Mouse (Mus musculus) embryonic stem cell, embryonic (primary cell): ENCODE data around the gene Gcm1.

Experiments
- CTCF ChIA-PET, 4 experiments: fragments of 300-600 bp in 2 of 4; fragments of 350-600 bp in 2 of 4; sonication (Branson Sonifier 250); formaldehyde crosslinking; loops; one replicate each; lab custom pipeline; 2022; ENCODE audit warnings: inconsistent platforms in 2 of 4; lab: Charles Lee
- POLR2A ChIA-PET, 4 experiments: fragments of 300-600 bp in 2 of 4; fragments of 350-600 bp in 2 of 4; sonication (Branson Sonifier 250); formaldehyde crosslinking; loops; one replicate each; lab custom pipeline; 2022; ENCODE audit warnings: antibody characterized with exemption in 4 of 4, inconsistent platforms in 1 of 4; lab: Charles Lee

The Gcm1 gene

DNA sequence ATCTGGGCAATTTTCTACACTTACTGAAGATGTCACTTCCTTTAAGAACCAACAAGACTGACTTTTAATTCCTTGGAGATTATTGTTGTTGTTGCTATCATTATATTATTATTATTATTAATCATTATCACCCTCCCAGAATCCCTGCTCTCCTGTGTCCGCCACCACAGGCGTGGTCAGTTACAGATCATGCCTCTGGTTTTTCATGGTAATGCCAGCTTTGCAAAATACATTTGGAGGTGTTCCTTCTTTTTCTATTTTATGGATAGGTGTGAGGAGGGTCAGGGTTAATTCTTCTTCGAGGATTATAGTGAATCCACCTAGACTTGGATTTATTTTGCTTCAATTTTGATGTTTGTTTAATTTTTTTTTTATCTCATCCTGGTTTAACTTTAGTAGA lies 23.5 kb downstream of the Gcm1 start:
- ChIA-PET CTCF (no interaction called here), POLR2A (interaction anchor here in 1 of 4 experiments (0.8 to 0.9 kb wide), 2 partner anchors 9 to 14 kb away, joined by 3 read pairs; no protein-coding TSS in a partner anchor)

DNA sequence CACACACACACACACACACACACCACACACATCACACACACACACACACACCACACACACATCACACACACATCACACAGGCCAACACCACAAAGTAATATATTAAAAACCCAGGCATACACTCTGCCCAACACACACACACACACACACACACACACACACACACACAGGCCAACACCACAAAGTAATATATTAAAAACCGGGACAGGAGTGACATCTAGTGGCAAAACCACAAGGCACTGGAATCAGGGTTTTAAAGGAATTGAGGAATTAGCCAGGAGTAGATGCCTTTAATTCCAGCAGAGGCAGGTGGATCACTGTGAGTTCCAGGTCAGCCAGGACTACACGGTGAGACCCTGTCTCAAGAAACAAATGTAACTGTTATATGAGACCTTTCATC lies 26.5 kb downstream of the Gcm1 start:
- POLR2A ChIA-PET = no interaction called here
- CTCF ChIA-PET = no interaction called here

DNA sequence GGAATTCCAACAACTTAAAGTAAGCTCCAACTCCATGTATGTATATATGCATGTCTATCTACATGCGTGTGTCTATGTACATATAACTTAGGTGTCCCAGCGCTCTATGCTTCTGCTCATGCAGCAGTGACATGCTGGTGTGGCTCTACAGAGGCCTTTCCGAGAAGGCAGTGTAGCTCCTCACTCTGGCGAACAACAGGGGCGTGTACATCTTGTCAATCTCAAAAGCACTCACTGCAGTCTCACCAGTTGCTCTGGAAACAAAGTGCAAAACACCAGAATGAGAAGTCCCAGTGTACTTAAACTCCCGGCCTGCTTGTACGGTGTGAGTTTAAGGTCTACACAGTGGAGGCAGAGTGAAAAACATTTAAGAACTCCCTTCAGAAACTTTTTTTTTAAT lies 30.1 kb downstream of the Gcm1 start:
- ChIA-PET CTCF (interaction anchor here in 2 of 4 experiments (0.8 to 1.3 kb wide), 2 partner anchors 31 to 280 kb away, joined by 3 to 4 read pairs; no protein-coding TSS in a partner anchor), POLR2A (interaction anchor here in 1 of 4 experiments (0.7 kb wide), 1 partner anchor 43 kb away, joined by 3 read pairs; no protein-coding TSS in a partner anchor)

DNA sequence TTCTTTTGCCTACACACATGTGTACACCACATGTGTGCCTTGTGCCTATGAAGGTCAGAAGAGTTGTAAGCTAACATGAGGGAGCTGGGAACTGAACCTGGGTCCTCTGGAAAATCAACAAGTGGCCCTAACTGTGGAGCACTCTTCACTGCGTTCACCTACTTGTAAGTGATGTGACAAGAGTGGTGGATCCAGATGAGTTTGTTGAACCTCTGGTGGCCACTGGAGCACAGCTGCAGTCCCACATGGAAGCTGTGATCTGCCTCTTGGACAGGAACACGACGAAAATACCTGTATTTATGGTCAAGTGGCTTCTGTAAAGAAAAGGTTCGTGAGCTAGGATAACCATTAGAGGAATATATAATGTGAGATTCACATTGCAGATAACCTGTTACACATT lies 32.6 kb downstream of the Gcm1 start:
- CTCF ChIA-PET = interaction anchor here in 1 of 4 experiments (0.5 kb wide), 1 partner anchor 30 kb away, joined by 7 read pairs; no protein-coding TSS in a partner anchor
- POLR2A ChIA-PET = interaction anchor here in 1 of 4 experiments (0.6 kb wide), 1 partner anchor 14 kb away, joined by 4 read pairs; no protein-coding TSS in a partner anchor

DNA sequence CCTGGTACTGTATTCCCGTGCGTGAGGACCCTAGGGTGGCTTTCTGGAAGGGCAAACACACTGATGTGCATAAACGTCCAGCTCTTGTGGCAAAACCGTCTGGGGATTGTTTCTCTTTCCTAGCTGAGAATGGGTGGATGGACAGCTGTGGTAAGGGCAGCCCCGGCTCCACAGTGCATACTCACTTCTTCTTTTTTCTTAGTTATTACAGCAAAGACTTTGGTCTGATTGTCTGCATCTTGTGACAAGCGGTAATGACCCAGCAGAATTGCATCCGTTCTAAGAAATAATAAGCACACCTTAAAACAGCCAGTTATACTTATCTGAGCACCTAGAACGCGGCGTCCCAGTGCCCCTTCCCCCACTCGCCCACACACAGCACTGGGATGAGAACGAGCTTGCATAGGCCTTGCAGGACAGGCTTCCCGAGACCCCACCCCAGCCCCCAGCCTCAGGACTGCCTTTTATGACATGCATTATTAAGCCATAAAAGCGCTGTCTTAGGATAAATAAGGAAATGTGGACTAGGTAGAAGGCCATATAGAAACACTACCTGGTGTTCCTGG lies 34.1 kb downstream of the Gcm1 start:
- ChIA-PET CTCF (no interaction called here), POLR2A (interaction anchor here in 2 of 4 experiments (0.5 to 0.6 kb wide), 2 partner anchors 55 to 441 kb away, joined by 3 to 8 read pairs; no protein-coding TSS in a partner anchor)

DNA sequence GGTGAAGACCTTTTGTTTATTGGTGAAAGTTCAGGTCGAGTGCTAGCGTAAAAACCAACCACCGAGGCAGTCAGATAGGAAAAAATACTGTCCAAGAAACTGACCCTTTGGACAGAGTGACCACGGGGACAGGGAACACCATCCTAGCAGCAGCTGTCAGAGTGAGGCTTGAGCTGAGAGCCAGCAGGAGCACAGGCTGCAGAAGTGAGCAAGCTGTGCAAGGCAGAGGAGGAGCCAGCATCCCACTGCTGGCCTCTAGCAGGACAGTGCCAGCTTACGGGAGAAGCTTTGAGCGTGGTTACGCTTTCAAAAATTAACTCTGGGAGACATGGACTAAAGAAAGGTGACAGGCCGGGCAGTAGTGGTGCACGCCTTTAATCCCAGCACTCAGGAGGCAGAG lies 36.0 kb downstream of the Gcm1 start:
- ChIA-PET CTCF (no interaction called here), POLR2A (interaction anchor here in 1 of 4 experiments (0.6 kb wide), 1 partner anchor 633 kb away, joined by 4 read pairs; no protein-coding TSS in a partner anchor)

DNA sequence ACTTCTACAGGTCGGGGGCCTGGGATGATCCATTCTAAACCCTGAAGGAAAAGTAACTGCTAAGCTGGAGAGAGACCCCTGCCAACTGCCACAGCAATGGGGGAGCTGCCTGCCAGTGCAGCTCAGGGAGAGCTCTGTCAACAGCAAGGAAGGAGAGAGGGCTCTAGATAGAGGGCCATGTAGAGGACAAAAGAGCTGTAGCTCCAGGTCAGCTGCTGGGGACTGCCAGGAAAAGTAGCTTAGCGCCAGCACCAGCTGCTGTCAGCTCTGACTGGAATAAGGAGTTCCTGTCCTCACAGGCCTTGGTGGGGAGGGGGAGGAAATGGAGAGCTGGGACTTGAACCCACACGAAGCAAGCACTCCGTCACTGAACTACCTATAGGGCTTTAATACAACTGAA lies 36.8 kb downstream of the Gcm1 start:
- POLR2A ChIA-PET = interaction anchor here in 3 of 4 experiments (0.6 to 1.8 kb wide), 5 partner anchors 9 to 103 kb away, joined by 3 to 12 read pairs (median 4); no protein-coding TSS in a partner anchor

DNA sequence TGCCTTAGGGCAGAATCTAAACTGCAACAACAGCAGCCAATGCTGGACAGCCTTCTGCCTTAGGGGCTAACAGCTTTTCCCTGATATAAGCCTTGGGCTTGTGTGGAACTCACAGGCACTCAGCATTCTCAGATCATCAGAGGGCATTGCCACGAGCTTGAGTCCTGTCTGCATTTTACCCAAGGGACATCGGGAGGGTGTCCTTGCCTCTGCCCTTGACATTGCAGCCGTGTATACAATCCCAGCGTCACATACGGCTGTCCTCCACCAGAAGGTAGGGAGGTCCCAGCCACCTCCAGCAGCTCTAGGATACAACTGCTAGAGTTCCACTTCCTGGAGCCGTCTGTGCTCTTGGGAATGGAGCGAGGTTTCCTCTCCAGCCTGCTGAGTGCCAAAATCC lies 37.2 kb downstream of the Gcm1 start:
- POLR2A ChIA-PET = interaction anchor here in 3 of 4 experiments (0.6 to 1.8 kb wide), 5 partner anchors 8 to 103 kb away, joined by 3 to 12 read pairs (median 4); no protein-coding TSS in a partner anchor
- CTCF ChIA-PET = interaction anchor here (0.5 to 2.0 kb wide), 8 partner anchors 8 to 270 kb away, joined by 3 to 10 read pairs (median 3); partner anchors contain the start of gene Gcm1 (in 1 of the 4)

More for the DNA sequence above, 36.8 kb downstream of the Gcm1 start:
- CTCF ChIA-PET = interaction anchor here (0.5 to 2.0 kb wide), 9 partner anchors 8 to 269 kb away, joined by 3 to 10 read pairs (median 3); partner anchors contain the start of gene Gcm1 (in 1 of the 4)

DNA sequence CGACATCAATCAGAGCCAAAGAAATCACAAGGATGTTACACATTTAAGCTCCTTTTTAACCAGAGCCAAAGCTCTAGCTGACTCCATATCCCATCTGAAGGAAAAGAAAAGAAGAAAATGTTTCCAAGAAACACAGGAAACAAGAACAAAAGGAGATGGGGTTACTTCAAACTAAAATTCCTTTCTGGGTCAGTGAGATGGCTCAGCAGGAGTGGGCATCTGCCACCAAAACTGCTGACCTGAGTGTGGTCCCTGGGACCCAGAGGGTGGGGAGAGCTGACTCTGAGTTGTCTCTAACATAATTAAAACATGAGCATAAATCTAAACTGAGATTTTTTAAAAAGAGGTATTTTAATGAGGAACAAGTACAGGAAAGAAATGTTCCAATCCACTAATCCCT lies 38.2 kb downstream of the Gcm1 start:
- ChIA-PET CTCF (interaction anchor here in 3 of 4 experiments (0.6 to 2.0 kb wide), 4 partner anchors 23 to 393 kb away, joined by 3 to 5 read pairs (median 5); no protein-coding TSS in a partner anchor), POLR2A (interaction anchor here in 3 of 4 experiments (0.5 to 2.1 kb wide), 5 partner anchors 7 to 103 kb away, joined by 3 to 11 read pairs (median 4); partner anchors contain the start of genes Fbxo9 (in 1 of the 3) and Ick (in 1 of the 3))

DNA sequence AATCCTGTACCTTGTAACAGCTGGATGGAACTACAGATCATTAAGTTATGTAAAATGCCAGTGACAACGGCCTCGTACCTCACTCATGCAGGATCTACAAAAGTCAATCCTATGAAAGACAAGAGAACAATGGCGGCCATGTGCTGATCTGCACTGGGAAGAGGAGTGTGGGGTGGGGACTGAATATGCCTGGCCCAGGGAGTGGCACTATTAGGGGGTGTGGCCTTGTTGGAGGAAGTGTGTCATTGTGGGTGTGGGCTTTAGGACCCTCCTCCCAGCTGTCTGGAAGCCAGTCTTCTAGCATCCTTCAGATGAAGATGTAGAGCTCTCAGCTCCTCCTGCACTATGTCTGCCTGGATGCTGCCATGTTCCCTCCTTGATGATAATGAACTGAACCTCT lies 38.9 kb downstream of the Gcm1 start:
- ChIA-PET POLR2A (interaction anchor here in 3 of 4 experiments (0.6 to 2.1 kb wide), 5 partner anchors 17 to 125 kb away, joined by 3 to 11 read pairs (median 3); partner anchors contain the start of genes Fbxo9 (in 2 of the 3) and Ick (in 2 of the 3)), CTCF (interaction anchor here in 1 of 4 experiments (2.0 kb wide), 1 partner anchor 22 kb away, joined by 5 read pairs; no protein-coding TSS in a partner anchor)

DNA sequence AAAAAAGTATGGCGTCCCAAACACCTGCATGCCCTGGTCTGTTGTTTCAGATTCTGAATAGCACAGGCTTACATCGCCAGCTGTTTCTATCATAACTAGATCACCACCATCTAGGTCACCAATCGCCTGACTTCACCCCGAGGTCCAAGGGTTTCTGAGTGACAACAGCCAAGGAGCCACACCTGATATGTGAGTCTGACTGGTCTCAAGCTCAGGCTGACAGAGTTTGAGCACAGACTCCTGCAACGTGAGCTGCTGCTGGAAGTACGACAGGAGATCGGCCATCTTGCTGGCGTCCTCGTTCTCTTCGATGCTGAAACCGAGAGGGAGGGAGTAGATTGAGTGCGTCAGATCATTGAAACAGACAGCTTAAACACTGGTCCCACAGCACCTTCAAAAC lies 44.0 kb downstream of the Gcm1 start:
- POLR2A ChIA-PET = interaction anchor here in 3 of 4 experiments (0.5 to 2.5 kb wide), 6 partner anchors 13 to 553 kb away, joined by 3 to 7 read pairs (median 4); partner anchors contain the start of gene Fbxo9 (in 1 of the 3)

DNA sequence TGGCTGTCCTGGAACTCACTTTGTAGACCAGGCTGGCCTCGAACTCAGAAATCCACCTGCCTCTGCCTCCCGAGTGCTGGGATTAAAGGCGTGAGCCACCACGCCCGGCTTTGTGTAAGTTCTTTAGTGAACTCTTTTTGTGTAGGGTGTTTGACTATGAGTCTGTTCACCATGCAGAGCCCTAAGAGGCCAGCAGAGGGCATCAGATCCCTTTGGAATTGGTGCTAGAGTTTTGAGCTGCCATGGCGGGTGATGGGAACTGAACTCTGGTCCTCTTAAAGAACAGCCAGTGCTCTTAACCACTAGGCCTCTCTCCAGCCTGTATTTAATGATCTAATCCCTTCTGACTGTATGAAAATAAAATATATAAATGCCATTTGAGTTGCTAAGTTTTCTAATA lies 44.7 kb downstream of the Gcm1 start:
- POLR2A ChIA-PET = interaction anchor here in 3 of 4 experiments (0.5 to 2.5 kb wide), 8 partner anchors 12 to 521 kb away, joined by 3 to 17 read pairs (median 4); partner anchors contain the start of genes Fbxo9 (in 2 of the 3) and Ick (in 1 of the 3)
- CTCF ChIA-PET = interaction anchor here (0.6 to 3.9 kb wide), 12 partner anchors 8 to 90 kb away, joined by 3 to 20 read pairs (median 4); partner anchors contain the start of genes Fbxo9 (in 1 of the 4) and Ick (in 1 of the 4)

More for the DNA sequence above, 44.0 kb downstream of the Gcm1 start:
- CTCF ChIA-PET = interaction anchor here in 3 of 4 experiments (0.7 to 3.9 kb wide), 3 partner anchors 17 kb away, joined by 3 to 20 read pairs (median 6); no protein-coding TSS in a partner anchor

DNA sequence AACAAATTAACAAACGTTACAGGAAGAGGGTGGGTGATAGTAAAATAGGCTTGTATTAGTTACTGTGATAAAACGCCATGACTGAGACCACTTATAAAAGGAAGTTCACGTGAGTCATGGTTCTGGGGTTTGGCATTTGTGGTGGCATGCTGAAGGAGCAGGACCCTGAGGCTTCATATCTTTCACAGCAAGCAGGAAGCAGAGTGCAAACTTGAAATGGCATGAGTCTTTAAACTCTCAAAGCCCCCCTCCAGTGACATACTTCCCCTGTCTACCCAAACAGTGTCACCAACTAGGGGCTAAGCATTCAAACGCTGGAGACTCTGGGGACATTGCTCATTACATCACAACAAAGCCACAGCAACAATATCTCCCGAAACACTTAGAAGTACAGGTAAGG lies 49.2 kb downstream of the Gcm1 start:
- POLR2A ChIA-PET = no interaction called here

DNA sequence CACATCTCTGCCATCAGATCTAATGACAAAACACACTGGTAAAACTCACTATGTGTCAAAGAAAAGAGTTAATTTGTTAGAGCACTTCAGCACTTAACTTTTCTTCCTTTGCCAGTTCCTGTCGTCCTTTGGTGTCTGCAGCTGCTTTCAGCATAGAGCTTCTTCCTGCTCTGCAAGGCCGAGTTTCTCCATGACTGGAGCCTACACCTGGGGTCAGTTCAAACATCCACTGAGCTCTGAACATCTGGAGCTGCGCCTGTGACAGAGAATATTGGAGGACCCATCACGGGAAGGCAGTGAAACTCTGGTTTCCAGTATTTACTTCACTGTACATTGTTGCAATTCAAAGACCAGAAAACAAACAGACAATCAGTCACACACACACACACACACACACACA lies 49.7 kb downstream of the Gcm1 start:
- POLR2A ChIA-PET = no interaction called here
- CTCF ChIA-PET = no interaction called here

More for the DNA sequence above, 49.2 kb downstream of the Gcm1 start:
- CTCF ChIA-PET = no interaction called here

DNA sequence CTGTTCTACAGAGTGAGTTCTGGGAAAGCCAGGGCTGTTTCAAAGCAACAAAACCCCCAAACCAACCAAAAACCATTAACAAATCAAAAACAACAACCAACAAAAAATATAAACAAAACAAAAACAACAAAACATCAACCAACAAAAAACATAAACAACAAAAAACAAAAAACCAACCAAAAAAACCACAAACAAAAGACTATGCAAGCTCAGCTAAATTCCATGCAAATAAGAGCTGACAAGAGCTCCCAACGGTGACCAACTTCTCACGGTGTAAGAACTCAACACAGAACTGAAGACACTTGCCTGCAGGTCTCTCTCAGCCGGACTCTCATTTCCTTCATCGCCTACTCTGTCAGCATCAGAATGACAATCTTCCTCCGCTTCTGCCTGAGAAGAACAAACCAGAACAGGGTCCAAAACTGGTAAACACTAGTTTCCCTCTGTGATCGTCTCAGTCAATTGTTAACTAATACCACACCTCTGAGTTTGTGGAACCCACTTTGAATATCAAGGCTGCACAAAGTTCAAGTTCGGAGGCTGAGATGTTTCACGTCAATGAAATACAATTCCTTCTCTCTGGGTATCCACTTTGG lies 52.3 kb downstream of the Gcm1 start:
- POLR2A ChIA-PET = interaction anchor here in 2 of 4 experiments (0.7 to 1.3 kb wide), 4 partner anchors 9 to 91 kb away, joined by 3 read pairs; no protein-coding TSS in a partner anchor

DNA sequence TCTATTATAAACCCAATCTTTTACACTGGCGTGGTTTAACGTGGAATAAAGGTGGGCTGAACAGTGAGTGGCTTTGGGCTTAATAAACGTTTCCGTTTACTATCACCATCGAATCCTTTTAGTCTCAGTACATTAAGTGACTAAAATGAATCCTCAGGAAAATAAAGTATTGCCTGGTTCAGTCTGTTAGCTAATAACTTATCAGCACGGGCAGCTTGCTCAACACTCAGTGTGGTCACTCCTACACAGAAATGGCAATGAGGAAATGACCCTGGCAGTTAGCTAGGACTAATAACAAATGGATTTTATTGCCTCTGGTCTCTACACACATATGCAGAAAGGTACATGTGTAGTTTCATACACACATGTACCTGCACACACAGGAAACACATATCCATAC lies 53.2 kb downstream of the Gcm1 start:
- ChIA-PET POLR2A (interaction anchor here in 2 of 4 experiments (0.5 to 1.3 kb wide), 3 partner anchors 8 to 80 kb away, joined by 3 read pairs; partner anchors contain the start of gene Gcm1 (in 1 of the 2)), CTCF (interaction anchor here in 1 of 4 experiments (0.7 kb wide), 1 partner anchor 87 kb away, joined by 3 read pairs; no protein-coding TSS in a partner anchor)

More for the DNA sequence above, 52.3 kb downstream of the Gcm1 start:
- CTCF ChIA-PET = interaction anchor here in 2 of 4 experiments (0.6 to 1.0 kb wide), 2 partner anchors 9 to 21 kb away, joined by 5 read pairs; no protein-coding TSS in a partner anchor

DNA sequence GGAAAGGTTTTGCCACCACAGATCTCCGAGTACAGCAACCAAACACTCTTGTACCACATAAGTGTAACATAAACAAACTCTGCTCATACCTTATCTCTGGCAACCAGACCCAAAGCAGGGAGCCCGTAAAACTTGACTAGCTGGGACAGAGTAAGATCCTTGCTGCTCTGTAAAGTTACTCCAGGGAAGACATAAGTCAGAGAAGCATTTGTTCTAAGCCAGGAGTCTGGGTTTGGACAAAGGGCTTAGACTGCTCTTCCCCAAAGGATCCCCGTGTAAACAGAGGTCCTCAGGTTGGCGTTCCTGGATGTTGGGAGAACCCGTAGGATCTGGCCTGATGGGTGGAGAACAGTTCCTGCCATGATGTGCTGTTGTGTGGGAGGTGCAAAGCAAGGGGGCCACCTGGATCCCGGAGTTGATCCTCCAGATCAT lies 53.8 kb downstream of the Gcm1 start:
- ChIA-PET POLR2A (no interaction called here), CTCF (interaction anchor here in 1 of 4 experiments (0.7 kb wide), 1 partner anchor 87 kb away, joined by 3 read pairs; no protein-coding TSS in a partner anchor)

DNA sequence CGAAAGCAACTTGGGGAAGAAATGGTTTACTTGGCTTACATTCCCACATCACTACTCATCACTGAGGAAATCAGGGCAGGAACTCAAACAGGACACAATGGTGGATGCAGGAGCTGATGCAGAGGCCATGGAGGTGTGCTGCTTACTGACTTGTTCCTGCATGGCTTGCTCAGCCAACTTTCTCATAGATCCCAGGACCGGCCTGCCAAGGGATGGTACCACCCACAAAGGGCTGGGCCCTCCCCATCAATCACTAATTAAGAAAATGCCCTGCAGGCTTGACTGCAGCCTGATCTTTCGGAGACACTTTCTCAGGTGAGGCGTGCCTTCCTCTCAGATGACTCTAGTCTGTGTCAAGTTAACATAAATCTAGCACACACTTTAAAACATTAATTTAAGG lies 55.1 kb downstream of the Gcm1 start:
- POLR2A ChIA-PET = interaction anchor here in 2 of 4 experiments (0.5 to 7.8 kb wide), 6 partner anchors 16 to 378 kb away, joined by 3 to 92 read pairs (median 4); no protein-coding TSS in a partner anchor
- CTCF ChIA-PET = no interaction called here
